Mouse (Mus musculus) neural tube, embryonic 15.5 days (tissue): ENCODE results near the gene Hint3. TPM values are rescaled to one million over a fixed set of nuclear protein-coding genes. Genes with fewer than 3 reads are reported as not detected.

Source experiments
- ATAC-seq: fragments of 200-750 bp; cut with Nextera tagmentation; 2 replicates; pipeline ENCODE4 v1.8.0; 2017; ENCODE audit warnings: mild to moderate bottlenecking, moderate TSS enrichment, moderate library complexity; ENCODE audit not compliant: low FRiP score
- H3K27ac ChIP-seq: fragments of 300-500 bp; sonication (generic); replicated peaks from 2 replicates; pipeline ENCODE4 v1.5.1; 2015; ENCODE audit warnings: mild to moderate bottlenecking, inconsistent platforms
- H3K27me3 ChIP-seq: fragments of 300-500 bp; sonication (generic); replicated peaks from 2 replicates; pipeline ENCODE4 v1.6.1; 2015; ENCODE audit warnings: inconsistent platforms
- H3K36me3 ChIP-seq: fragments of 300-500 bp; sonication (generic); 2 replicates; pipeline ENCODE4 v1.6.1; 2015; ENCODE audit warnings: inconsistent platforms
- H3K4me1 ChIP-seq: fragments of 300-500 bp; sonication (generic); 2 replicates; pipeline ENCODE4 v1.6.1; 2015; ENCODE audit warnings: inconsistent platforms
- H3K4me2 ChIP-seq: fragments of 300-500 bp; sonication (generic); 2 replicates; pipeline ENCODE4 v1.6.1; 2015; ENCODE audit warnings: inconsistent platforms, mild to moderate bottlenecking, moderate library complexity
- H3K4me3 ChIP-seq: fragments of 300-500 bp; sonication (generic); replicated peaks from 2 replicates; pipeline ENCODE4 v1.5.1; 2015; ENCODE audit warnings: mild to moderate bottlenecking, inconsistent platforms
- H3K9ac ChIP-seq: fragments of 300-500 bp; sonication (generic); replicated peaks from 2 replicates; pipeline ENCODE4 v1.6.1; 2015; ENCODE audit warnings: mild to moderate bottlenecking, inconsistent platforms
- H3K9me3 ChIP-seq: fragments of 300-500 bp; sonication (generic); replicated peaks from 2 replicates; pipeline ENCODE4 v1.6.1; 2016; ENCODE audit warnings: inconsistent platforms
- WGBS: fragments of 180-500 bp; shearing (Covaris S2); methylation state at CpG from one replicate; pipeline ENCODE4 v1.1.7; 2015; ENCODE audit warnings: mixed read lengths; 5-methylcytosine and 5-hydroxymethylcytosine counted together
- polyA plus RNA-seq: library from polyadenylated mRNA; unstranded; fragments of >200 nt; fragmentation: Nextera tagmentation; extraction: Ambion mirVana; gene quantifications from 2 replicates; pipeline ENCODE4 v1.2.1, GENCODE M21; 2015

The Hint3 gene
- polyA plus RNA-seq, 1 experiment from 2014 or later = 21.5 TPM

GRCm38 (mm10) chr10:30585691-30586090, 43.7 kb downstream of the Hint3 start:
- H3K27me3 ChIP-seq = no peaks in the 10 kb centered on the region
- ATAC-seq = no peak
- no peak overlapping the region for H3K4me2 ChIP-seq
- peaks cover 31% of the 10 kb centered on the region for H3K36me3 ChIP-seq
- H3K9ac ChIP-seq = no peak overlapping the region
- no peaks in the 10 kb centered on the region for H3K9me3 ChIP-seq
- WGBS = 89% methylated on average over 1 of the region's 1 CpGs
- H3K4me3 ChIP-seq = no peak overlapping the region
- no peak overlapping the region for H3K27ac ChIP-seq
- H3K4me1 ChIP-seq = no peaks in the 10 kb centered on the region

- no peak overlapping the region for H3K4me3 ChIP-seq
- no peak overlapping the region for H3K27ac ChIP-seq
- H3K9ac ChIP-seq = no peak overlapping the region
- H3K9me3 ChIP-seq = no peaks in the 10 kb centered on the region
- no peak for ATAC-seq
- no peak overlapping the region for H3K4me2 ChIP-seq
- peaks cover 21% of the 10 kb centered on the region for H3K36me3 ChIP-seq
- H3K27me3 ChIP-seq = no peaks in the 10 kb centered on the region
- no peaks in the 10 kb centered on the region for H3K4me1 ChIP-seq
- WGBS = 96% methylated on average over 5 of the region's 5 CpGs
Measured at GRCm38 (mm10) chr10:30577670-30578280, 51.7 kb downstream of the Hint3 start.

- peaks cover 17% of the 10 kb centered on the region for H3K36me3 ChIP-seq
Measured at GRCm38 (mm10) chr10:30566364-30566763, 63.1 kb downstream of the Hint3 start.

GRCm38 (mm10) chr10:30564651-30565050, 64.8 kb downstream of the Hint3 start:
- no peak overlapping the region for H3K4me2 ChIP-seq
- 94% methylated on average over 3 of the region's 3 CpGs for WGBS
- no peak overlapping the region for H3K9ac ChIP-seq
- H3K27me3 ChIP-seq = no peaks in the 10 kb centered on the region
- no peak overlapping the region for H3K4me3 ChIP-seq
- H3K36me3 ChIP-seq = peaks cover 25% of the 10 kb centered on the region
- H3K27ac ChIP-seq = no peak overlapping the region
- H3K4me1 ChIP-seq = no peaks in the 10 kb centered on the region
- no peaks in the 10 kb centered on the region for H3K9me3 ChIP-seq
- ATAC-seq = no peak

More at GRCm38 (mm10) chr10:30566364-30566763, 63.1 kb downstream of the Hint3 start:
- H3K9ac ChIP-seq = no peak overlapping the region
- ATAC-seq = no peak
- H3K4me1 ChIP-seq = no peaks in the 10 kb centered on the region
- H3K4me2 ChIP-seq = no peak overlapping the region
- H3K4me3 ChIP-seq = no peak overlapping the region
- no peak overlapping the region for H3K27ac ChIP-seq
- no peaks in the 10 kb centered on the region for H3K9me3 ChIP-seq
- no peaks in the 10 kb centered on the region for H3K27me3 ChIP-seq

Other genes with a start within 250 kb of the Hint3 start
- gene Trmt11, start 28.9 kb downstream of the Hint3 start, polyA plus RNA-seq = 19.7 and 22.3 TPM in 2 replicates
- 22.7 and 23.1 TPM in 2 replicates for gene Ncoa7, start 173.7 kb upstream of the Hint3 start, polyA plus RNA-seq
- gene Hey2, start 213.2 kb upstream of the Hint3 start, polyA plus RNA-seq = 9.8 and 11.3 TPM in 2 replicates